Comparison of ENCODE assay signal across 5 mouse cellular contexts in the genomic region with DNA sequence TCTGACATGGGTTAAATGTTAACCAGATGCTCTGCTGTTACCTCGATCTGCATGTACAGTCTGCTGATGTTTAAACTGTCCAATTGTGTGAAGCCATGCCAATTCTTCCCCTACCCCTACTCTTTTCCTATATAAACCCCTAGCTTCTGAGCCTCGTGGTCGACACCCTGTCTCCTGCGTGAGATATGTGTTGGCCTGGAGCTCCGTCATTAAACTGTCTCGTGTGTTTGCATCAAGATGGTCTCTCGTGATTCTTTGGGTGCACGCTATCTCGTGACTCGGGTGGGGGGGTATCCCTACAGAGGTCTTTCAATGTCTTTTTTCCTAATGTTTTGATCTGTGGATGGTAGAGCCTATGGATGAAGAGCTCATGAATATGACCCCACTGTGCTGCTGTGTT.
DNase-seq lines count a peak whose midpoint lies in the region; ATAC-seq and TF ChIP-seq lines count a peak whose summit lies in the region.
"Not testable (repeated sequence)": the region's sequence is repeated elsewhere in the genome, so short reads cannot be mapped to it uniquely, and the experiment has no call there.

No protein-coding gene starts in this region.

- WGBS in heart, embryonic 10.5 days: 90% methylated on average over 10 of the region's 10 CpGs
- 89% methylated on average over 10 of the region's 10 CpGs for WGBS in lung, embryonic 14.5 days

- H3K36me3 ChIP-seq in heart, embryonic 10.5 days; lung, embryonic 14.5 days (ENCODE audit: insufficient read depth): not testable (repeated sequence)

- H3K9me3 ChIP-seq in heart, embryonic 10.5 days; lung, embryonic 14.5 days (ENCODE audit: low read depth, low read length): not testable (repeated sequence)

- H3K4me3 ChIP-seq in heart, embryonic 10.5 days; lung, embryonic 14.5 days (ENCODE audit: low read depth, low read length): not testable (repeated sequence)

- H3K4me1 ChIP-seq in heart, embryonic 10.5 days; lung, embryonic 14.5 days (ENCODE audit: insufficient read depth): not testable (repeated sequence)

- DNase-seq in ES-CJ7 (ENCODE audit: low read depth, low spot score) (peak; percentile 16), R1 (ENCODE audit: low read depth, low spot score) (peak; percentile 5)
- DNase-seq in heart, adult 11 months: peak; percentile 58
- DNase-seq in heart, embryonic 10.5 days (ENCODE audit: low spot score): peak; percentile 61
- peak; percentile 10 for DNase-seq in lung, embryonic 14.5 days

- not testable (repeated sequence) for H3K27ac ChIP-seq in heart, embryonic 10.5 days; lung, embryonic 14.5 days (ENCODE audit: low read depth)

- not testable (repeated sequence) for H3K27me3 ChIP-seq in heart, embryonic 10.5 days (ENCODE audit: insufficient read depth, poor library complexity, severe bottlenecking); lung, embryonic 14.5 days (ENCODE audit: insufficient read depth, low read length)

- not testable (repeated sequence) for ATAC-seq in lung, embryonic 14.5 days (ENCODE audit: insufficient read depth)

- not testable (repeated sequence) for H3K4me2 ChIP-seq in lung, embryonic 14.5 days

- TF ChIP-seq CTCF in lung, embryonic 14.5 days (IDR thresholded peaks at IDR 0.05; ENCODE audit: low read depth): not testable (repeated sequence)

- not testable (repeated sequence) for H3K9ac ChIP-seq in lung, embryonic 14.5 days

Comparison
In these comparisons a context has a peak if more than half of its experiments do, and no peak if none do; other contexts are left out.
1. DNase-seq: peak in every context shown above with its lines; median percentile 61 in heart, embryonic 10.5 days; 58 in heart, adult 11 months; 16 in ES-CJ7; 10 in lung, embryonic 14.5 days; 5 in R1.